Mouse (Mus musculus): ENCODE data around the gene Cgnl1. TPM values are rescaled to one million over a fixed set of nuclear protein-coding genes. Genes with fewer than 3 reads are reported as not detected.

Gene Cgnl1
- polyA plus RNA-seq, 1 experiment, result 3.9 TPM

DNA sequence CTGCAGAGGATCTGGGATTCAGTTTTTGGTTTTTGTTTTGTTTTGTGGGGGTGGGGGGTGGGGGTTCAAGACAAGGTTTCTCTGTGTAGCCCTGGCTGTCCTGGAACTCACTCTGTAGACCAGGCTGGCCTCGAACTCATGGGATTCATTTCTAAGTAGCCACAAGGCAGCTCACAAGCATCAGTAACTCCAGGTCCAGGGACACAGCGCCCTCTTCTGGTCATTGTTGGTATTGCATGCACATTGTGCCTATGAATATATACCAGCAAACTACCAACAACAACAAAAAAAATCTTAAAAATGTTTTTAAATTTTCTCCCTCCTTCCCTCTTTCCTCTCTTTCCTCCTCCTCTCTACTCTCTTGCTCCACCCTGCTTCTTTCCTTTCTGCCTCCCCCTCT lies 156.8 kb downstream of the Cgnl1 start:
- DNase-seq (ENCODE audit: low read depth in 1 of 2, low spot score in 2 of 2), result no peak
- H3K4me3 ChIP-seq (ENCODE audit: extremely low read depth, insufficient read depth, insufficient read length), result no peak overlapping the region
- WGBS, result 20% methylated on average over 2 of the region's 2 CpGs
- H3K36me3 ChIP-seq (ENCODE audit: control insufficient read depth, insufficient read depth, low read length), result no peaks in the 10 kb centered on the region
- peak; percentile 55; the same call in 1 of the 2 replicates for TF ChIP-seq CTCF (IDR thresholded peaks at IDR 0.05; ENCODE audit: extremely low read depth, insufficient read depth, insufficient read length, insufficient replicate concordance)
- TF ChIP-seq POLR2A (IDR thresholded peaks at IDR 0.05; ENCODE audit: low read depth, low read length), result no peak
- no peaks in the 10 kb centered on the region for H3K27me3 ChIP-seq (ENCODE audit: control insufficient read depth, insufficient read depth, low read length)
- H3K4me1 ChIP-seq (ENCODE audit: control insufficient read depth, insufficient read depth, insufficient read length), result no peaks in the 10 kb centered on the region
- no peak overlapping the region for H3K27ac ChIP-seq (ENCODE audit: insufficient read depth, low read length)

DNA sequence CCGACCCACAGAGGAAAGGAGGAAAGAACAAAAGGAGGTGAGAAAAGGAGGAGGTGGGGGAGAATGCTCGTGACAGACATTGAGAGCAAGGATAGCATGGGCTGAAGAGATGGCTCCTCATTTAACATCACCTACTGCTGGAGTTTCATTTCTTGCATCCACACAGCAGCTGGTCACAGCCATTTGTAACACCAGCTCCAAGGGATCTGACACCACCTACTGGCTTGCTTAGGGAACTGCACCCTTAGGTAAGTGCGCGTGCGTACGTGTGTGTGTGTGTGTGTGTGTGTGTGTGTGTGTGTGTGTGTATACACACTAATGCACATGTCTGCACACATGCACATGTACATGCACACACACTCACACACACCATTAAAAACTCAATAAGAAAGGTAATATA lies 158.4 kb downstream of the Cgnl1 start:
- H3K4me1 ChIP-seq (ENCODE audit: control insufficient read depth, insufficient read depth, insufficient read length), result no peaks in the 10 kb centered on the region
- no peak overlapping the region for H3K4me3 ChIP-seq (ENCODE audit: extremely low read depth, insufficient read depth, insufficient read length)
- H3K36me3 ChIP-seq (ENCODE audit: control insufficient read depth, insufficient read depth, low read length), result no peaks in the 10 kb centered on the region
- H3K27ac ChIP-seq (ENCODE audit: insufficient read depth, low read length), result no peak overlapping the region
- WGBS, result 90% methylated on average over 6 of the region's 6 CpGs
- DNase-seq (ENCODE audit: low read depth in 1 of 2, low spot score in 2 of 2), result no peak
- peak; percentile 21; the same call in 1 of the 2 replicates for TF ChIP-seq CTCF (IDR thresholded peaks at IDR 0.05; ENCODE audit: extremely low read depth, insufficient read depth, insufficient read length, insufficient replicate concordance)
- no peak for TF ChIP-seq POLR2A (IDR thresholded peaks at IDR 0.05; ENCODE audit: low read depth, low read length)
- no peaks in the 10 kb centered on the region for H3K27me3 ChIP-seq (ENCODE audit: control insufficient read depth, insufficient read depth, low read length)

DNA sequence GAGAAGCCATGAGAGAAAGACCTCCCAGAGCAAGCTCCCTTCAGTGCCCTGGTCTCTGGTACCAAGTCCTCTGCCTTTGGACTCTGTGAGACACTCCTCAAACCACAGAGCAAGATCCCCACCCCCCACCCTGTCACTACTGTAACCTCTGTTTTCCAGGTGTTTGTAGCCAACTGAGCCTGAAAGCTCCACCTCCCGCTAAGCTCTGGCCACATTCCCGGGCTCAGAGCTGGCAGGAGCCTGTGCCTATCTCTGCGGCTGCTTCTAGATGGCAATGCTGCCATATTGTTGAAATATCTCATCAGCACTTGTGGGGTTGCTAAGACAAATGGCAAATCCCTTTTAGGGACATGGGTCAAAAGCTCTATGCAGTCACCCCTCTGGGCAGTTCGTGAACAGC lies 159.5 kb downstream of the Cgnl1 start:
- no peaks in the 10 kb centered on the region for H3K36me3 ChIP-seq (ENCODE audit: control insufficient read depth, insufficient read depth, low read length)
- 90% methylated on average over 4 of the region's 4 CpGs for WGBS
- no peak for DNase-seq (ENCODE audit: low read depth in 1 of 2, low spot score in 2 of 2)
- H3K4me3 ChIP-seq (ENCODE audit: extremely low read depth, insufficient read depth, insufficient read length), result no peak overlapping the region
- H3K27ac ChIP-seq (ENCODE audit: insufficient read depth, low read length), result no peak overlapping the region
- H3K27me3 ChIP-seq (ENCODE audit: control insufficient read depth, insufficient read depth, low read length), result no peaks in the 10 kb centered on the region
- no peak for TF ChIP-seq POLR2A (IDR thresholded peaks at IDR 0.05; ENCODE audit: low read depth, low read length)
- TF ChIP-seq CTCF (IDR thresholded peaks at IDR 0.05; ENCODE audit: extremely low read depth, insufficient read depth, insufficient read length, insufficient replicate concordance), result no peak
- H3K4me1 ChIP-seq (ENCODE audit: control insufficient read depth, insufficient read depth, insufficient read length), result no peaks in the 10 kb centered on the region

DNA sequence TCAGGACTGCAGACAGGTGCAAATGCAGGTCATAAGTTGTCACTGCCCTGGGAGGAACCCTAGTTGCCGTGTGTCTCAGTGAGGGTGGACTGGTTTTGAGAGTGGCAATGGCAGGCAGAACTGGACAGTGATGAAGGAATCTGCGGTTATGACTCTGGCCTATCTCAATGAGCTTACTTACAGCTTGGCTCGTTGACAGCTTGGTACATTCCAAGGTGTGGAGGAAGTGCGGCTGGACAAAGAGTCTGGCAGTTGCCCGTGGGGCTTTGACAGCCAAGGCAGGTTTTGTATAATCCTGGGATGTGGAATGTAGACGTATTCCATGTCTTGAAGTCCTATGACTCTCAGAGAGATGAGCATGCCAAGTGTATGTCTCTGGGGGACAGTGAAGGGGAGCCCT lies 162.4 kb downstream of the Cgnl1 start:
- Histone ChIP-seq H3K4me3 (ENCODE audit: extremely low read depth, insufficient read depth, insufficient read length) (no peak overlapping the region), H3K4me1 (ENCODE audit: control insufficient read depth, insufficient read depth, insufficient read length) (no peaks in the 10 kb centered on the region), H3K27me3 (ENCODE audit: control insufficient read depth, insufficient read depth, low read length) (no peaks in the 10 kb centered on the region), H3K27ac (ENCODE audit: insufficient read depth, low read length) (no peak overlapping the region), H3K36me3 (ENCODE audit: control insufficient read depth, insufficient read depth, low read length) (no peaks in the 10 kb centered on the region)
- no peak for TF ChIP-seq POLR2A (IDR thresholded peaks at IDR 0.05; ENCODE audit: low read depth, low read length)
- no peak for TF ChIP-seq CTCF (IDR thresholded peaks at IDR 0.05; ENCODE audit: extremely low read depth, insufficient read depth, insufficient read length, insufficient replicate concordance)
- WGBS, result 89% methylated on average over 6 of the region's 6 CpGs
- no peak for DNase-seq (ENCODE audit: low read depth in 1 of 2, low spot score in 2 of 2)

DNA sequence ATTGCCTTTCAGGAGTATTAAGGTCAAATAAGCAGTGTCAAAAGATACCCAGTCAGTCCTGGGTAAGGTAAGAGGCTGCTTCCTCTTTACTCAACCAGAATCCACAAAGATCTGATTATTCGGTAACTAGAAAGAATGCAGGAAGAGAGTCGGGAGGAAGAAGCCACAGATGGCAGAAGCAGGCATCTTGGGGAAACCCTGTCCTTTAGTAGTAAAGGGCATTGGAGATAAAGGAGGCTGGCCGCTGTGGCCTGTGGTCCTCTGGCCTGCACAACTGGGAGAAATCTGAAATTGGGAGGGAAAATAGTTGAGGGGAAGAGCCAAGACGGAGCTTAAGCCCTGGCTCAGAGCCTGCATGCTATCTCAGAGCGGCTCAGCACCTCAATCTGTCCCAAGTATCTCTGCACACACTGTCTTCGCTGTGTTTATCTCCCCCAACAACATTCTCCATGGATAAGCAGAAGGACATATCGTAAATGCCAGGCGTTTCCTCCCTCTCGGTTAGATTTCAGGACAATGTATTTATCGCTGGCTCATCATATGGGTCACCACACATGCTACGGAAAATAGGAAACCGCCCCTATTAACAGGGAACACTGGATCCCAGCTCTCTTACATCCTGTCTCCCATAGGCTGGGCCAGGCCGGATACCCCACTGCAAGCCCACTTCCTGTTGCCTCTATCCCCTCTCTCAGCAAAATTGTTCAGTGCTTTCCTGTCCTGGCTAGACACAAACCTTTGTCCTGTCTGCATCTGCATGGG lies 164.9 kb downstream of the Cgnl1 start:
- Histone ChIP-seq H3K27me3 (ENCODE audit: control insufficient read depth, insufficient read depth, low read length) (no peaks in the 10 kb centered on the region), H3K36me3 (ENCODE audit: control insufficient read depth, insufficient read depth, low read length) (no peaks in the 10 kb centered on the region), H3K4me3 (ENCODE audit: extremely low read depth, insufficient read depth, insufficient read length) (no peak overlapping the region), H3K27ac (ENCODE audit: insufficient read depth, low read length) (no peak overlapping the region), H3K4me1 (ENCODE audit: control insufficient read depth, insufficient read depth, insufficient read length) (no peaks in the 10 kb centered on the region)
- DNase-seq (ENCODE audit: low read depth in 1 of 2, low spot score in 2 of 2), result no peak
- TF ChIP-seq CTCF (IDR thresholded peaks at IDR 0.05; ENCODE audit: extremely low read depth, insufficient read depth, insufficient read length, insufficient replicate concordance) (no peak), POLR2A (IDR thresholded peaks at IDR 0.05; ENCODE audit: low read depth, low read length) (no peak)
- WGBS, result 22% methylated on average over 13 of the region's 13 CpGs

DNA sequence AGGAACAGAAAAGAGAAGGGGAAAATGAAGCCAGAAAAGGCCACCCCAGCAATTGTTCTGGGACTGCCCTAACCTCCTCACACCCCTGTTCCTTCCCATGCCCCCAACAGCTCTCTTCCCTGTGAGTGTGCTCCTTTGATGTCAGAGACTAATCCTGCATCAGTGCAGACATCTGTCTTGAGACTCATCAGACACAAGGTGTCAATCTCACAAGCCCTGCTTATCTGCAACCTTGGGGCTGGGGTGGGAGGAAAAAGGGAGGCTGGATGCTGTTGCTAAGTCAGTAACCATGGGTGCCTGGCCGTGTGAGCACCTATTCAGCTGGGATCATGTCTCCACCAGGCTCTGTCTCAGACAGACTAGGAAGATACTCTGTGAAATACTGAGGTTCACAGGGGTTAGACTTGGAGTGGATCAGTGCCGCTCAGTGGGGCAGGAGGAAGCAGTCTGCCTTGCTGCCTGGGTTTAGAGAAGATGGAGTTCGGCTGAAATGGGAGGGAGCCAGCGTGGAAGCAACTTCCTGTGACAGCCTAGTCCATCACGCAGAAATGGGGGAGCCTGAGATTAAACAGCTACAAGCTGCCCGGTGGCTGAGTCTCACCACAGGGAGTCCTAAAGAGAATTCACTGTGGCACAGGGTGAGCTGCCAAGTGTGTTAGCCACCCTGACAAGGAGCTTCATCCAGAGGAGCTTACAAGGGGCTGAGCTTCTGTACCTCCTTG lies 166.3 kb downstream of the Cgnl1 start:
- Histone ChIP-seq H3K36me3 (ENCODE audit: control insufficient read depth, insufficient read depth, low read length) (no peaks in the 10 kb centered on the region), H3K27me3 (ENCODE audit: control insufficient read depth, insufficient read depth, low read length) (no peaks in the 10 kb centered on the region), H3K27ac (ENCODE audit: insufficient read depth, low read length) (no peak overlapping the region), H3K4me3 (ENCODE audit: extremely low read depth, insufficient read depth, insufficient read length) (no peak overlapping the region), H3K4me1 (ENCODE audit: control insufficient read depth, insufficient read depth, insufficient read length) (no peaks in the 10 kb centered on the region)
- no peak for DNase-seq (ENCODE audit: low read depth in 1 of 2, low spot score in 2 of 2)
- WGBS, result 64% methylated on average over 6 of the region's 6 CpGs
- TF ChIP-seq POLR2A (IDR thresholded peaks at IDR 0.05; ENCODE audit: low read depth, low read length) (no peak), CTCF (IDR thresholded peaks at IDR 0.05; ENCODE audit: extremely low read depth, insufficient read depth, insufficient read length, insufficient replicate concordance) (no peak)

DNA sequence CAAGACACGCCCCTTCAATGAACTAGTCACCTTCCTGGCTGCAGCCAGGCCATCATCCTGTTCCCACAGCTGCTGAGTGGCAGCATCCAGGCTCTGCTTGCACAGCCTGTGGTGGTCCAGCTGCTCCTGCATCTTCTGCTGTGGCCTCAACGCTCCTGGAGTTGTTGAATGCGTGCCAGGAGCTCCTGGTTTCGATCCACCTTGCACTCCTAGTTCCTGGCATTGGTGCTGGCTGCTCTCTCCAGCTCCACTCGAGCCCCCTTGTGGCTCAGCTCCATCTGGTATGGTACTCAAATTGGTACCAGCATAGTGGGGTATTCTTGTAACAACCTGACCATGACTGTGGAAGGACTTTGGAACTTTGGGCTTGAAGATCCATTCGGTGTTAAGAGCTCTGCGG lies 171.5 kb downstream of the Cgnl1 start:
- no peaks in the 10 kb centered on the region for H3K27me3 ChIP-seq (ENCODE audit: control insufficient read depth, insufficient read depth, low read length)
- H3K36me3 ChIP-seq (ENCODE audit: control insufficient read depth, insufficient read depth, low read length), result no peaks in the 10 kb centered on the region
- no peak overlapping the region for H3K27ac ChIP-seq (ENCODE audit: insufficient read depth, low read length)
- TF ChIP-seq CTCF (IDR thresholded peaks at IDR 0.05; ENCODE audit: extremely low read depth, insufficient read depth, insufficient read length, insufficient replicate concordance), result no peak
- no peak for TF ChIP-seq POLR2A (IDR thresholded peaks at IDR 0.05; ENCODE audit: low read depth, low read length)
- no peaks in the 10 kb centered on the region for H3K4me1 ChIP-seq (ENCODE audit: control insufficient read depth, insufficient read depth, insufficient read length)
- no peak overlapping the region for H3K4me3 ChIP-seq (ENCODE audit: extremely low read depth, insufficient read depth, insufficient read length)
- WGBS, result 78% methylated on average over 7 of the region's 7 CpGs
- DNase-seq (ENCODE audit: low read depth in 1 of 2, low spot score in 2 of 2), result no peak

All from spleen, adult 2 months (tissue).